Mouse (Mus musculus): Measurements from ENCODE around the gene Capzb. TPM values are rescaled to one million over a fixed set of nuclear protein-coding genes. Genes with fewer than 3 reads are reported as not detected.
A peak's percentile ranks its signal among the peaks of the same experiment; 100 is the strongest.

Capzb gene
- polyA plus RNA-seq, 1 experiment from 2014 or later = 364 TPM

GRCm38 (mm10) chr4:139219656-139220055 is 27.0 kb downstream of the Capzb start:
- Histone ChIP-seq H3K4me1 (replicated peaks) (peaks cover 41% of the 10 kb centered on the region), H3K9me3 (no peaks in the 10 kb centered on the region), H3K9ac (no peak overlapping the region), H3K27ac (replicated peaks) (no peak overlapping the region), H3K4me2 (no peak overlapping the region), H3K27me3 (no peaks in the 10 kb centered on the region), H3K4me3 (no peak overlapping the region), H3K36me3 (no peaks in the 10 kb centered on the region)
- WGBS = 74% methylated on average over 4 of the region's 4 CpGs
- no peak for ATAC-seq (ENCODE audit: low read depth)

GRCm38 (mm10) chr4:139220978-139221377 is 28.3 kb downstream of the Capzb start:
- Histone ChIP-seq H3K9me3 (no peaks in the 10 kb centered on the region), H3K4me2 (no peak overlapping the region), H3K36me3 (peaks cover 6% of the 10 kb centered on the region; the same call in 1 of the 2 replicates), H3K27me3 (no peaks in the 10 kb centered on the region), H3K4me3 (no peak overlapping the region), H3K9ac (no peak overlapping the region), H3K27ac (replicated peaks) (no peak overlapping the region), H3K4me1 (replicated peaks) (peaks cover 29% of the 10 kb centered on the region)
- no peak for ATAC-seq (ENCODE audit: low read depth)
- WGBS = 95% methylated on average over 4 of the region's 4 CpGs

GRCm38 (mm10) chr4:139221837-139222236 is 29.1 kb downstream of the Capzb start:
- peaks cover 28% of the 10 kb centered on the region for H3K4me1 ChIP-seq (replicated peaks)
- H3K4me3 ChIP-seq = no peak overlapping the region
- no peak overlapping the region for H3K4me2 ChIP-seq
- peaks cover 12% of the 10 kb centered on the region; the same call in 1 of the 2 replicates for H3K36me3 ChIP-seq
- WGBS = 93% methylated on average over 4 of the region's 4 CpGs
- H3K9me3 ChIP-seq = no peaks in the 10 kb centered on the region
- no peak for ATAC-seq (ENCODE audit: low read depth)
- no peak overlapping the region for H3K27ac ChIP-seq (replicated peaks)
- H3K9ac ChIP-seq = no peak overlapping the region
- H3K27me3 ChIP-seq = no peaks in the 10 kb centered on the region

- Histone ChIP-seq H3K27me3 (no peaks in the 10 kb centered on the region), H3K4me1 (replicated peaks) (peaks cover 40% of the 10 kb centered on the region), H3K36me3 (peaks cover 12% of the 10 kb centered on the region; the same call in 1 of the 2 replicates), H3K9me3 (no peaks in the 10 kb centered on the region), H3K27ac (replicated peaks) (no peak overlapping the region), H3K4me2 (no peak overlapping the region), H3K4me3 (no peak overlapping the region), H3K9ac (no peak overlapping the region)
- 69% methylated on average over 5 of the region's 5 CpGs for WGBS
- ATAC-seq (ENCODE audit: low read depth) = no peak
Measured at GRCm38 (mm10) chr4:139225115-139225514, 32.4 kb downstream of the Capzb start.

- no peak for ATAC-seq (ENCODE audit: low read depth)
- 82% methylated on average over 4 of the region's 4 CpGs for WGBS
- Histone ChIP-seq H3K9me3 (no peaks in the 10 kb centered on the region), H3K27me3 (no peaks in the 10 kb centered on the region), H3K4me2 (no peak overlapping the region), H3K36me3 (peaks cover 12% of the 10 kb centered on the region; the same call in 1 of the 2 replicates), H3K4me1 (replicated peaks) (peaks cover 48% of the 10 kb centered on the region), H3K4me3 (no peak overlapping the region), H3K9ac (no peak overlapping the region), H3K27ac (replicated peaks) (no peak overlapping the region)
Measured at GRCm38 (mm10) chr4:139225944-139226343, 33.2 kb downstream of the Capzb start.

GRCm38 (mm10) chr4:139226504-139227216 is 34.0 kb downstream of the Capzb start:
- H3K36me3 ChIP-seq = peaks cover 12% of the 10 kb centered on the region; the same call in 1 of the 2 replicates
- H3K4me3 ChIP-seq = no peak overlapping the region
- no peaks in the 10 kb centered on the region for H3K27me3 ChIP-seq
- H3K9ac ChIP-seq = 0 out of 2 replicates have a peak overlapping the region, but pooled peaks have one; percentile 22
- peaks cover 54% of the 10 kb centered on the region for H3K4me1 ChIP-seq (replicated peaks)
- no peaks in the 10 kb centered on the region for H3K9me3 ChIP-seq
- 76% methylated on average over 13 of the region's 13 CpGs for WGBS
- no peak overlapping the region for H3K27ac ChIP-seq (replicated peaks)
- ATAC-seq (ENCODE audit: low read depth) = no peak
- H3K4me2 ChIP-seq = no peak overlapping the region

- H3K9ac ChIP-seq = no peak overlapping the region
- peaks cover 12% of the 10 kb centered on the region; the same call in 1 of the 2 replicates for H3K36me3 ChIP-seq
- no peak for ATAC-seq (ENCODE audit: low read depth)
- H3K4me1 ChIP-seq (replicated peaks) = peaks cover 67% of the 10 kb centered on the region
- H3K4me3 ChIP-seq = no peak overlapping the region
- no peaks in the 10 kb centered on the region for H3K9me3 ChIP-seq
- H3K4me2 ChIP-seq = no peak overlapping the region
- 84% methylated on average over 7 of the region's 7 CpGs for WGBS
- H3K27ac ChIP-seq (replicated peaks) = no peak overlapping the region
- no peaks in the 10 kb centered on the region for H3K27me3 ChIP-seq
Measured at GRCm38 (mm10) chr4:139227923-139228322, 35.2 kb downstream of the Capzb start.

GRCm38 (mm10) chr4:139229271-139229670 is 36.6 kb downstream of the Capzb start:
- no peak for ATAC-seq (ENCODE audit: low read depth)
- WGBS = 92% methylated on average over 5 of the region's 5 CpGs

GRCm38 (mm10) chr4:139230376-139231120 is 37.8 kb downstream of the Capzb start:
- ATAC-seq (ENCODE audit: low read depth) = no peak
- H3K27me3 ChIP-seq = no peaks in the 10 kb centered on the region
- no peak overlapping the region for H3K4me3 ChIP-seq
- peaks cover 65% of the 10 kb centered on the region for H3K4me1 ChIP-seq (replicated peaks)
- H3K27ac ChIP-seq (replicated peaks) = 0 out of 2 replicates have a peak overlapping the region, but pooled peaks have one; percentile 1
- H3K9me3 ChIP-seq = no peaks in the 10 kb centered on the region
- H3K36me3 ChIP-seq = peaks cover 11% of the 10 kb centered on the region
- H3K9ac ChIP-seq = no peak overlapping the region
- no peak overlapping the region for H3K4me2 ChIP-seq
- 76% methylated on average over 11 of the region's 11 CpGs for WGBS

More at GRCm38 (mm10) chr4:139229271-139229670, 36.6 kb downstream of the Capzb start:
- Histone ChIP-seq H3K4me2 (no peak overlapping the region), H3K27ac (replicated peaks) (no peak overlapping the region), H3K27me3 (no peaks in the 10 kb centered on the region), H3K9ac (no peak overlapping the region), H3K4me3 (no peak overlapping the region), H3K36me3 (peaks cover 12% of the 10 kb centered on the region), H3K9me3 (no peaks in the 10 kb centered on the region), H3K4me1 (replicated peaks) (peaks cover 66% of the 10 kb centered on the region)

GRCm38 (mm10) chr4:139231163-139231562 is 38.5 kb downstream of the Capzb start:
- 88% methylated on average over 8 of the region's 8 CpGs for WGBS
- no peak for ATAC-seq (ENCODE audit: low read depth)

GRCm38 (mm10) chr4:139232479-139233145 is 39.9 kb downstream of the Capzb start:
- no peaks in the 10 kb centered on the region for H3K27me3 ChIP-seq
- WGBS = 52% methylated on average over 6 of the region's 6 CpGs
- ATAC-seq (ENCODE audit: low read depth) = no peak
- no peak overlapping the region for H3K4me2 ChIP-seq
- H3K36me3 ChIP-seq = no peaks in the 10 kb centered on the region; the same call in 1 of the 2 replicates
- 0 out of 2 replicates have a peak overlapping the region, but pooled peaks have one; percentile 46 for H3K27ac ChIP-seq (replicated peaks)
- H3K4me1 ChIP-seq (replicated peaks) = peaks cover 50% of the 10 kb centered on the region
- H3K4me3 ChIP-seq = no peak overlapping the region
- no peaks in the 10 kb centered on the region for H3K9me3 ChIP-seq
- no peak overlapping the region for H3K9ac ChIP-seq

More at GRCm38 (mm10) chr4:139231163-139231562, 38.5 kb downstream of the Capzb start:
- Histone ChIP-seq H3K4me2 (no peak overlapping the region), H3K4me3 (no peak overlapping the region), H3K27ac (replicated peaks) (no peak overlapping the region), H3K36me3 (peaks cover 5% of the 10 kb centered on the region; the same call in 1 of the 2 replicates), H3K4me1 (replicated peaks) (peaks cover 62% of the 10 kb centered on the region), H3K9ac (no peak overlapping the region), H3K9me3 (no peaks in the 10 kb centered on the region), H3K27me3 (no peaks in the 10 kb centered on the region)

- Histone ChIP-seq H3K4me1 (replicated peaks) (peaks cover 50% of the 10 kb centered on the region), H3K9ac (no peak overlapping the region), H3K27me3 (no peaks in the 10 kb centered on the region), H3K4me3 (no peak overlapping the region), H3K27ac (replicated peaks) (no peak overlapping the region), H3K36me3 (no peaks in the 10 kb centered on the region; the same call in 1 of the 2 replicates), H3K4me2 (no peak overlapping the region), H3K9me3 (no peaks in the 10 kb centered on the region)
- no peak for ATAC-seq (ENCODE audit: low read depth)
- 93% methylated on average over 7 of the region's 7 CpGs for WGBS
Measured at GRCm38 (mm10) chr4:139233146-139233495, 40.4 kb downstream of the Capzb start.

All from neural tube, embryonic 13.5 days (tissue).